Mouse (Mus musculus) urinary bladder, adult 18-20 months (tissue): ENCODE measurements at regions not wholly inside any gene's neighbourhood (a gene's known extent, or its start where the extent isn't known, plus 50 kb on each side); places are given as distances from the start of the nearest gene placed in this dataset.

Source experiments
- DNase-seq, 2 experiments: peaks; one replicate each; pipeline ENCODE4 v3.0.0; 2022; ENCODE audit warnings: low spot score in 2 of 2, mixed read lengths in 2 of 2

DNA sequence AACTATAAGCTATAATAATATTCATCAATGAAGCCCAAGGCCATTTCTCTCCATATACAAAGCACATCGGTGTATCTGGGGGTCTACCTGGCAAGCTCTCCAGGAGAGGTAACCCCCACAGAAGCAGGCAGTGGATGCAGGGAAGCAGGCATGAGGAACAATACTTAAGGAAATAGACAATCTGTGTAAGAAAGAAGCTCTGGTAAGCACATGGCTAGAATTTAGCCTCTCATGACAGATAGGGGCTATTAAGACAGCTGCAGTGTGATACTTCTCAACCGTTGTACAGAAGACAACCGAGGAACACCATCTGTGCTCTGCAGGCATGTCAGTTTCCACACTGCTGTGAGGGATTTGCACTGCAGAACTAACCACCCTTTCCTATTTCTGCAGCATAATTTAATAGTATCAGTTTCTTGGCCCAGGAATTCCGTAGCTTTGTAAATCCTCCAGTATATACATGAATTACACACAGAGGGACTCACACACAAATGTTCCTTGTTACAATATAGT is 108.1 kb upstream of the Lpar1 start:
- DNase-seq, result no peak

DNA sequence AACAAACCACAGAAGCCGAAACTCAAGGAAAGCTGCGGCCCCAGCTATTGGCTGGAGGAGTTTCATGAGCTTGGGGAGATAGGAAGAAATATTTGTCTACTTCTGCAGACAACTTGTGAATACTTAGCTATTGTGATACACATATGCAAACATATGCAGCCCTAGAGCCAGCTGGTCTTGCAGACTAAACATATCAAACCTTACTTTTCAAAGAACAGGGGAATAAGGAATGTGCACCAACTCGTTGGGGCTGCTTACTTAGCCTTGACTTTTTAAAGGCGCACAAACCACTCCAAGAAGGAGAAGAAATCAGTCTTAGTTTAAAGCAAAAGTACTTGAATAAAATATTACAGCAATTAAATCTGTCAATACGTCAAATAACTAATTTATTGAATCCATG is 106.8 kb upstream of the Lpar1 start:
- DNase-seq, result peak in 1 of 2 experiments; percentile 51

DNA sequence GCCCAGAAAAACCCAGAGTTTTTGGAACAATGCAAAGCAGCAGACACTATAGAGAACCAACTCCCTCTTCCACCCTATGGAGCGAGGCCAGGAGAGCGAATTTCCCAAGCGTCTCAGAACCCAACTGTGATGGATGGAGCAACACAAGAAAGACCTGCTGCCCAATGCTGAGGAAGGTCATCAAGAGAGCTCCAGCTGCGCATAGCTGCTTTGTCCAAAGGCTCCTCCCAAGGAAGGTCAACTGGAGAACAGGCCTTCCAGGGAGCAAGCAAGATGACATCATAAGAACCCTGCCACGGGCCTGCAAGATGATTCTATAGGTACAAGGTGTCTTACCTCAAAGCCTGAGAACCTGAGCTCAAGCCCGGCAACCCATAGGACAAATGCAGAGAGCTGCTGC is 104.5 kb upstream of the Lpar1 start:
- DNase-seq, result no peak

DNA sequence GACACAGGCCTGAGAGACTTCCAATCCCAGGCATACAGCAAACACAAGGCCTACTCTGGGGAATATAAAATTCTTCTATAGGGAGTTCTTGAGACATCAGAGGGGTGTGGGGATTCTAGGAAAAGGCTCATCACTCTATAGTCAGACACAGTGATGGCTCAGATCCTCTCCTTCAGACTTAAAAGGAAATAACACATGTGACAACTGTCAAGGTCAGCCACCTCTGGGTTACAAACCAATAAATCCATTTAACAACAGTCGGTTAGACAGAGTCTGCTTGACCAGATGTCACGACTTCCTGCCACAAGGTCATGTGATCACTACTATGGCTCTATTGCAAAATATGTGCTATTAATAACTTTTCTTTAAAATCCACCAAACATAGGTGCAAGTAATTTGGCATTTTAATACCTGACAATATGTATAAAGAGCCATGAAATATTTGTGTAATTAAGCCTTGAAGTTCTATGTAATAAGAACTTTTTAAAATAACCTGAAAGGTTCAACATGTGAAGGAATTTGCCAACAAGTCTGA is 94.1 kb upstream of the Lpar1 start:
- DNase-seq, result no peak

DNA sequence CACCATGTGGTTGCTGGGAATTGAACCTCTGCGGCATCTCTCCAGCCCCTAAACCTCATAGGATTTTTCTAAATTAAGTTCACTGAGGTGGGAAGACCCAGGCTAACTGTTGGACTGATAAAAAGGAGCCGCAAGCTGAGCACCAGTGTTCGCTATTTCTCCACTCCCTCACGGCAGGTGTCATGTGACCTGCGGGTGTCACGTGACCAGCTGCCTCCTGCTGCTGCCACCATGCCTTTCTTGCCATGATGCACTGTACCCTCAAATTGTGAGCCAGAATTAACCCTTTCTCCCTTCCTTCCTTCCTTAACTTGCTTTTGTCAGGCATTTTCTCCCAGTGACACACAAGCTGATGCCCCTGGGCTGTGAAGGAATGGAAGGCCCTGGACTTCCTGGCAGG is 93.1 kb upstream of the Lpar1 start:
- DNase-seq, result no peak

DNA sequence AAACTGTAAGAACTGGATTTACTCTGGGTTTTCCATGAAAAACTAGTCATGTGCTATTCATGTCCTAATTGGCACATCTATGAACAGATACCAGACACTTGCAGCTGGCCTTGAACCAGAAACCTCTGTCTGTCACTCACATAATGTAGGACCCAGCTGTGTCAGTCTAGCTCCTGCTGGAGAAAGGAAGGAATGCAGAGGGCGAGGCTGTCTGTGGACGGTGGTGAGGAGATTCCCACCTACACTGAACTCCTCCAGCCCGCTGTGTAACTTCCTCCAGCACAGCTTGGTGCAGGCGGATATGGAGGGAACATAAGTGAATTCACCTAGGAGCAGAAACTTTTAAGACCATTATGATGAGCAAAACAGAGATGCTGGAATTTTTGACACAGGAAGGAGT is 89.7 kb upstream of the Lpar1 start:
- DNase-seq, result no peak

DNA sequence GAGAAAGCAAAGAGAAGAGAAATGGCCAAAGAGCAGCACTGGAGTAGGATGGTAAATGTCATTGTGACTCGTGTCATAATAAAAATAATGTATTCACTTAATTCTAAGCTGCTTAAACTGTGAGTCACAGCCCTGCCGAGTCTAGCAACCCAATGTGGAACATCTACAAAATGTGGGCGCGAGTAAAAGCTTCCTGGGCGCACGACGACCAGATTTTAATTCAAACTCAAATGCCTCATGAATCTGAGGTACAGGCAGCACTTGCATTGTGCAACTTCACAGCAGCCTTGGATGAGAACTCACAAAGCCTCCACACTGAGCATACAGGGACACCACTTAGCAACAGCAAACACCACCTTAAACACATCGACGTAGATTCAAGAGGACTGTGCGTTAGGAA is 88.5 kb upstream of the Lpar1 start:
- DNase-seq, result no peak

DNA sequence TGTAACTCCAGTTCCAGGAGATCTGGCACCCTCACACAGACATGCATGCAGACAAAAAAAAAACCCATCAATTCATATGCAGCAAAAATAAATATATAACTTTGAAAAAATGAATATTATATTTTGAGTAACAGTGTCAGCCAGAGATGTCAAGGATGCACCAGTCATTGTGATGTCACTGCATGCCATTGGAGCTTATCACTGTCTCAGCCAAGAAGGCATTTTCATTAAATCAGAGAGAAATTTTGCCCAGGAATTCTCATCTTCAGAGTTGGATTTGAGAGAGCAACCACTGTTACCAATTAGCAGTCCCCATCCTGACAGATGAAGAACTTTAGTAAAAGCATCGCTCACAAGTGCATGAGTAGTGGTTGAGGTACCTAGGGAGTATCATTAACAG is 79.0 kb upstream of the Lpar1 start:
- DNase-seq, result no peak

DNA sequence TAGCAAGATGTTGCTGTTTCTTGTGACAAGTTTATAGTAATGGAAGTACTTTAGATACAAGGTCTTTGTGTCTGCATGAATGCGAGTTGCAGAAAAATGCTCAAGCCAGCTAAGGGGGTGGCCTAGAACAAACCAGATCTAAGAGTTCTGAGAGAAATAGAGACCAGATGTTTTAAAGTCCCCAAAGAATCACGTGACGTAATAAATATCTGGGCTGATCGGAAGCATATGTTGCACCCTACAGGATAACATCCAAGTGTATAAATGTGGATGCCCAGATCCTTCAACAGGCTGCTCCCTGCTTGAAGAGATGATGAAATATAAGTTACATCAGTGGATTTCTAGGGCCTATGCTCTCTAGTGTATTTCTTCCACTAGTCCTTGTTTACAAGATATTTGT is 77.7 kb upstream of the Lpar1 start:
- no peak for DNase-seq

DNA sequence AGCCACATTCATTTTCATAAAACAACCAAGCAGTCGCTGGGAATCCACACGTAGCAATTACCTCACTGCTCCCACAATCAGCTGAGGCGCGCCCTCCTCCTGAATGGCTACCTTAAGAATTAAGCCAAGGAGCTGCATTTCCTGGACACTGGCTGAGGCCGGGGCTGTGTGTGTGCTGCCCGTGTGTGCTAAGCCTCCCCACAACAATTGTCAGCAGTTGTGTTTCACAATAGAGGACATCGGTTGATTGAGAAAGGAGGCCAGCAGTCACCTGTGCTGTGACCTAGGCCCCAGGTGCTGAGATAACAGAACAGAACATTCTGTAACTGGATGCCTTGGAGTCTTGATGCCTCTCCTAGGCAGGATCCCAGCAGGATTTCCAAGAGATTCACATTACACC is 73.3 kb upstream of the Lpar1 start:
- DNase-seq, result no peak

DNA sequence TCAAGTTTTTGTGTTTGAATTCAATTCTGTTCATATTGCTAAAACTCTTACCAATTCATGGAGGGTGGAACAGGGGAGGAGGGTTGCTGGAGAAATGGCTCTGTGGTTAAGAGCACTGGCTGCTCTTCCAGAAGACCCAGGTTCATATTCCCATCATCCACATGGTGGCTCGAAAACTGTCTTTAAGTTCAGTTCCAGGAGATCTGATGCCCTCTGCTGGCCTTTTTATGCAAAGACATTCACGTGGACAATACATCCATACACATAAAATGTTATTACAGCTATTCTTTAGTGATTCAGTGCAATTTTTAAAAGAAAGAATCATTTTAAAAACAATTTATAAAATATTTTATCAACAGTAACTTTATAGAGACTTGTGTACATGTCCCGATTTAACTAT is 70.4 kb upstream of the Lpar1 start:
- DNase-seq, result no peak

DNA sequence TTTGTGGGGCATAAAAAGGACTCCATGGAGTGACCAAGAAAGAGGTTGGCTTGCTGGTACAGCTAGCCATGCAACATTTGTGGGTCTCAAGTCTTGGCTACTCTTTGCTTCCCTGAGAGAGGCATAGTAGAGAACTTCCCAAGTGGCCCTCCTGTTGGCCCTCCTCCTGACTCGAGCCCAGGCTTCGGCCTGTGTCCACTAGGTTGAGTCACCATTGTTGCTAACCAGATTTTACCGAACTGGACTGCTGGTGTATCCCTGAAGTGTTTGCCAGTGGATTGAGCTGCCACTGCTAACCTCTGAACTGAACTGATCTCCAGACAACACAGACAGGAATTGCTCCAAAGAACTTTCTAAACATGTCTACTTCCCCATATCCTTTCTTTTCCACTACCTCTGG is 66.9 kb upstream of the Lpar1 start:
- no peak for DNase-seq

DNA sequence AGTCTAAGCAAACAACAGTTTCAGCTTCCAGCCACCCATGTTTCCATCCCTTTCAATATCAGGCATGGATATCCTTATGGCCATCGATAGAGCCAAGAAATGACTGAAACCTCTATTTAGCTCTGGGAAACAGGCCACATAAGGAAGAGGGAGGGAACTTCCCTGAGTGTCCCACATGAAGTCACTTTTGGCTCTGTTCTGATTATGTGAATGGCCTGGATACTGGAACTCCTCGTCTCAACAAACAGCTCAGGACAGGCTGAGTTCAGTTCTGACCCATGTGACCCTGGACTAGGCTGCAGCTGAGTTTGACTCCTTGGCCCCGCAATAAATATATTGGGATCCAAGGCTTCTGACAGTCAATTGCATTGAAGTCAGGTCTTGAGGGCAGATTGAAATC is 63.6 kb upstream of the Lpar1 start:
- no peak for DNase-seq

DNA sequence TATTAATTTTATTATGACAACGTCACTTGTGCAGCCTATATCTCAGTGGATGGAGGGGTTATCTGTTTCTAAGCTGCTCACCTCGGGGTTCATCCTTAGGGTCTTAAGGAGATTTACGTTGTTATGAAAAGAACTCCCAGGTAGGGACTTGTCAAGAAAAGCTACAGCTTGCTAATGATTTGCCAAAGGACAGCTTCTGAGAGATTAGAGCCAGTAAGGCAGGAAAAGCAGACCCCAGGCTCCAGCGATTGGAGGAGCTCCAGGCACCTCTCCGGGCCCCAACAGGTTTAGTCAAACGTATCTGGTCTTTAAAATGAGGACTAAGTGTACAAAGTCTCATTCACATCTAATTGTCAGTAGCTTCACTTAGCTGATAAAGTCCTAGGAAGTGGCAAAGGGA is 59.8 kb upstream of the Lpar1 start:
- no peak for DNase-seq

DNA sequence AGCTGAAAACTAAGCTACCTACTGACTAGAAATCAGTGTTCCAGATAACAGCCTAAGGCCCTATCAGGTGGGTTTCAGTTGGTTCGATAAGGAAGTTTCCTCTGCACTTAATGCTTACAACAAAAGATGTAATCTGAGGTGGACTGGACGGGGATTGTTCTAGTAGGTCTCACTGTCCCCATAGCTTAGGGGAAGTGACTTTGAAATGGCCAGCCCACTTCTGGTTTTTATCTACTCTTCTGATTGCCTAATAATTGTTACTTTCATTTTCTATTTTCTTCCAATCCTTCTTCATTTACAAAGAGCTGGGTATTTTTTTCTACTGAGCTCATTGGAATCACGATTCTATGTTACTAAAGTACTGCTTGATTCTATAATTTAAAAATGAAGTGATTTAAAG is 59.3 kb upstream of the Lpar1 start:
- DNase-seq, result no peak

DNA sequence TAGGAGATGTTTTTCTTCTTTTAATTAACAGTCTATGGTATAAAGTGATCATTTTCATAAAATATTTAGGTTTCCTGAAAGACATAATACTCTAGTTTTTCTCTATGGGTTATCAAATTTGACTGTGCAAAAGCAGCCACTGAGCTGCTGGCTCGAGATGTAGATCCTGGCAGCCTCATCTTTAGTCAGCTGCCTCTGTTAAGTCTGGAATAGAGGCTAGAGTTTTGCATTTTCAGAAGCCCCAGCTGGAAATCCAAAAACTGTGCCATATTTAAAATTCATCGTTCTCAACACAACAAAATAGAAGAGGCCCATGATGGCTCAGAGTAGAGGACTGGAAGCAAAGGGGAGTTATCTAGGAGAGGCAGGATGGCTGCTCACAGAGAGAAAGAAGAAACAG is 53.8 kb upstream of the Lpar1 start:
- no peak for DNase-seq

DNA sequence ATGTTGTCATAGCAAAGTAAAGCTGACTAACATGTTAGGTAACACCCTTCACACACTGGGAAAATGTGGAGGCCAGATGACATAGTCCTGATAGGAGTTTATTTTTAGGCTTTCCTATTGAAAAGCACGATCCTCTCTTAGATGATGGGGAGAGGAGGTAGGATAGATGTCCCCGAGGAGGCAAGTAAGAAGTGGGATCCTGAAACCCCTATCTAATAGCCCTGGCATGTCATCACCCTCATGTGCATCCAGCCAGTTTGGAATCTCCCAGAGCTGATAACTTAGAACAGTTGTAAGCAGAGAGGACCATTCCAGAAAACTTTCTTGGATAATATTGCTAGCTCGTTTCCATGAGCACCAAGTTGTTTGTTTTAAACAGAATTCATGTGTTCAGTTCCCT is 52.2 kb upstream of the Lpar1 start:
- DNase-seq, result peak in 1 of 2 experiments; percentile 10
